Mouse (Mus musculus) ES-E14 (cell line): ENCODE data around the gene Steap2. TPM values are rescaled to one million over a fixed set of nuclear protein-coding genes. Genes with fewer than 3 reads are reported as not detected.

Source experiments
- DNase-seq: peaks from one replicate; pipeline ENCODE4 v3.0.0-alpha.2; 2013; ENCODE audit warnings: low read depth, low spot score
- H3K27ac ChIP-seq: 2 replicates; pipeline ENCODE4 v1.5.1; 2012; ENCODE audit warnings: low read depth, mild to moderate bottlenecking, low read length, moderate library complexity, mixed read lengths; ENCODE audit not compliant: poor library complexity, insufficient read depth, severe bottlenecking
- H3K36me3 ChIP-seq: 2 replicates; pipeline ENCODE4 v1.6.1; 2012; ENCODE audit warnings: mild to moderate bottlenecking, low read length, moderate library complexity, mixed read lengths; ENCODE audit not compliant: control insufficient read depth, poor library complexity, insufficient read depth, severe bottlenecking
- H3K4me1 ChIP-seq, 2 experiments: fragments of 150-350 bp in 1 of 2; sonication (generic) in 1 of 2; 2 replicates each; pipeline ENCODE4 v1.6.1; 2012; ENCODE audit warnings: low read length in 2 of 2, mild to moderate bottlenecking in 1 of 2, mixed read lengths in 1 of 2; ENCODE audit not compliant: control insufficient read depth in 2 of 2, insufficient read depth in 2 of 2, poor library complexity in 1 of 2
- H3K4me3 ChIP-seq, 2 experiments: fragments of 150-350 bp in 1 of 2; sonication (generic) in 1 of 2; 2 replicates each; pipeline ENCODE4 v1.5.1; 2012; ENCODE audit warnings: low read length in 2 of 2, low read depth in 1 of 2, mild to moderate bottlenecking in 1 of 2, mixed read lengths in 1 of 2; ENCODE audit not compliant: insufficient read depth in 1 of 2, poor library complexity in 1 of 2, severe bottlenecking in 1 of 2
- H3K9ac ChIP-seq: 2 replicates; pipeline ENCODE4 v1.6.1; 2012; ENCODE audit warnings: low read depth, mild to moderate bottlenecking, low read length, mixed read lengths; ENCODE audit not compliant: poor library complexity, insufficient read depth, severe bottlenecking
- H3K9me3 ChIP-seq: fragments of 150-350 bp; sonication (generic); 2 replicates; pipeline ENCODE4 v1.6.1; 2012; ENCODE audit warnings: low read depth, mild to moderate bottlenecking, low read length; ENCODE audit not compliant: control insufficient read depth, insufficient read depth
- CHD2 ChIP-seq: IDR thresholded peaks from 2 replicates; pipeline ENCODE4 v1.6.1; 2014; ENCODE audit warnings: mild to moderate bottlenecking, low read depth, low read length, inconsistent platforms
- HCFC1 ChIP-seq: IDR thresholded peaks from 2 replicates; pipeline ENCODE4 v1.6.1; 2012; ENCODE audit warnings: low read length, inconsistent platforms, borderline replicate concordance; ENCODE audit not compliant: insufficient read depth
- MAFK ChIP-seq: IDR thresholded peaks from 2 replicates; pipeline ENCODE4 v1.6.1; 2014; ENCODE audit warnings: mild to moderate bottlenecking, low read depth, low read length, inconsistent platforms; ENCODE audit not compliant: insufficient read depth
- ZC3H11A ChIP-seq: IDR thresholded peaks from 2 replicates; pipeline ENCODE4 v1.6.1; 2012; ENCODE audit warnings: low read depth, mild to moderate bottlenecking, inconsistent platforms, low read length, borderline replicate concordance
- ZNF384 ChIP-seq: IDR thresholded peaks from 2 replicates; pipeline ENCODE4 v1.6.1; 2012; ENCODE audit warnings: low read depth, low read length, inconsistent platforms
- in situ Hi-C, 2 experiments: fragments of 600-800 bp; cut with MboI; formaldehyde crosslinking; loops; one replicate each; pipeline ENCODE4 v1.15.1; 2025; ENCODE audit warnings: low sequenced_read_pairs in 2 of 2, inconsistent platforms in 1 of 2; ENCODE audit not compliant: unreplicated experiment in 2 of 2
- total RNA-seq: library from RNA; depleted of rRNA; stranded (reverse); fragments of 300-350 nt; gene quantifications from 2 replicates; pipeline ENCODE4 v1.2.3, GENCODE M21; 2012

Steap2 gene
- total RNA-seq, 1 experiment = 26.4 TPM

- peak; percentile 80 for DNase-seq
- Histone ChIP-seq H3K4me3 (peak within 1 kb of the TSS; percentile 71 to 85), H3K9me3 (no peaks in the 10 kb centered on the region), H3K36me3 (peaks cover under 1% of the 10 kb centered on the region; the same call in 1 of the 2 replicates), H3K4me1 (0 out of 4 replicates have a peak, but pooled peaks cover 0 to 3% of the 10 kb centered on the region in 2 experiments), H3K27ac (no peak within 1 kb of the TSS), H3K9ac (peak within 1 kb of the TSS; percentile 66)
- in situ Hi-C loops = no loop called here
- TF ChIP-seq ZNF384 (no peak), MAFK (no peak), CHD2 (no peak), HCFC1 (no peak), ZC3H11A (no peak)
Measured at GRCm38 (mm10) chr5:5663655-5664370, 30.6 kb downstream of the Steap2 start, which contains the start of gene Cfap69. Gene Cfap69, minus strand, starts transcription at chr5:5664239.

- 0 out of 4 replicates have a peak, but pooled peaks cover 0 to 3% of the 10 kb centered on the region in 2 experiments for H3K4me1 ChIP-seq
- no peak for DNase-seq
- TF ChIP-seq MAFK = no peak
- TF ChIP-seq HCFC1 = no peak
- TF ChIP-seq CHD2 = no peak
- no peak for TF ChIP-seq ZNF384
- TF ChIP-seq ZC3H11A = no peak
- no peak overlapping the region for H3K9ac ChIP-seq
- in situ Hi-C loops = no loop called here
- no peak overlapping the region for H3K27ac ChIP-seq
- H3K4me3 ChIP-seq = peak overlapping the region in 1 of 2 experiments; percentile 85; a peak in 1 of 4 replicates
- H3K9me3 ChIP-seq = no peaks in the 10 kb centered on the region
- no peaks in the 10 kb centered on the region for H3K36me3 ChIP-seq
Measured at GRCm38 (mm10) chr5:5663057-5663456, 31.3 kb downstream of the Steap2 start.

- DNase-seq = no peak
- H3K36me3 ChIP-seq = no peaks in the 10 kb centered on the region
- TF ChIP-seq ZNF384 (no peak), MAFK (no peak), CHD2 (no peak), ZC3H11A (no peak), HCFC1 (no peak)
- H3K9ac ChIP-seq = no peak overlapping the region
- in situ Hi-C loops = no loop called here
- H3K27ac ChIP-seq = no peak overlapping the region
- no peak overlapping the region for H3K4me3 ChIP-seq
- H3K4me1 ChIP-seq = 0 out of 4 replicates have a peak, but pooled peaks cover 0 to 3% of the 10 kb centered on the region in 2 experiments
- H3K9me3 ChIP-seq = no peaks in the 10 kb centered on the region
Measured at GRCm38 (mm10) chr5:5658680-5659079, 35.7 kb downstream of the Steap2 start.

GRCm38 (mm10) chr5:5657932-5658331 lies 36.4 kb downstream of the Steap2 start:
- Histone ChIP-seq H3K9me3 (no peaks in the 10 kb centered on the region), H3K4me3 (no peak overlapping the region), H3K27ac (no peak overlapping the region), H3K9ac (no peak overlapping the region), H3K36me3 (no peaks in the 10 kb centered on the region), H3K4me1 (0 out of 4 replicates have a peak, but pooled peaks cover 0 to under 1% of the 10 kb centered on the region in 2 experiments)
- in situ Hi-C loops = no loop called here
- DNase-seq = no peak
- TF ChIP-seq ZNF384 (no peak), ZC3H11A (no peak), CHD2 (no peak), HCFC1 (no peak), MAFK (no peak)
